Mouse (Mus musculus) CH12.LX (cell line): ENCODE results near the gene Kcnk3.

ENCODE experiments used
- CTCF ChIP-seq, 2 experiments: IDR thresholded peaks in 1 of 2; conservative IDR thresholded peaks in 1 of 2; 2 replicates each; pipeline ENCODE4 v1.5.1; 2011 to 2012; ENCODE audit warnings: low read depth in 2 of 2, low read length in 2 of 2, improper control_type of control experiment in 1 of 2, inconsistent platforms in 1 of 2, mild to moderate bottlenecking in 1 of 2, moderate library complexity in 1 of 2
- JUN ChIP-seq: IDR thresholded peaks from 2 replicates; pipeline ENCODE4 v1.6.1; 2011; ENCODE audit warnings: low read depth, mild to moderate bottlenecking, low read length, improper control_type of control experiment, moderate library complexity; ENCODE audit not compliant: insufficient read depth
- POLR2A ChIP-seq: IDR thresholded peaks from 2 replicates; pipeline ENCODE4 v1.6.1; 2011; ENCODE audit warnings: low read depth, mild to moderate bottlenecking, improper control_type of control experiment, low read length
- SMC3 ChIP-seq: IDR thresholded peaks from 2 replicates; pipeline ENCODE4 v1.6.1; 2011; ENCODE audit warnings: low read depth, low read length, improper control_type of control experiment
- TCF12 ChIP-seq: IDR thresholded peaks from 2 replicates; pipeline ENCODE4 v1.6.1; 2014; ENCODE audit warnings: low read depth, mild to moderate bottlenecking, inconsistent platforms, low read length, improper control_type of control experiment

- TF ChIP-seq POLR2A, result peak; percentile 93
- TF ChIP-seq CTCF (conservative IDR thresholded peaks at IDR 0.05 in 1 of 2, IDR thresholded peaks at IDR 0.05 in 1 of 2; ENCODE audit: low read depth in 2 of 2, low read length in 2 of 2), result no peak
- no peak for TF ChIP-seq JUN
- TF ChIP-seq SMC3, result no peak
- TF ChIP-seq TCF12, result peak; percentile 47; the same call in 1 of the 2 replicates
Observed at GRCm38 (mm10) chr5:30647815-30648560, 60.0 kb downstream of the Kcnk3 start, which contains the start of gene Slc35f6.
